Mouse (Mus musculus) adrenal gland, adult (tissue): Measurements from ENCODE around the gene Snx5.
A peak's percentile ranks its signal among the peaks of the same experiment; 100 is the strongest.

Experiments
- DNase-seq, 2 experiments: peaks; one replicate each; pipeline ENCODE4 v3.0.0; 2022 to 2023; ENCODE audit warnings: low spot score in 1 of 2; ENCODE audit not compliant: inconsistent age in 2 of 2

Snx5 gene

DNA sequence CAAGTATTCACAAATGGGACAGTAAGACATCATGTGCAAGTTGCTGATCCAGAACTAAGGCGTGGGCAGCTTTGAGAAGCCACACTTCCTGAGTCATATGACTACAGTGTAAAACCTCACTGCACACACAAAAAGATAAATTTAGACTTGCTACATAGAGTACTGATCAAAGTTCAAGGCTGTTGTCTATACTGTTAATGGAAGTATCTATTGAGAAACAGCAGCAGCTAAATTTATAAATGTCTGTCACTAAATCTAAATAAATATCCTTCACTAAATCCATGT, 3.0 kb downstream of the Snx5 start:
- DNase-seq = no peak

GRCm38 (mm10) chr2:144267004-144267730, 3.5 kb downstream of the Snx5 start:
- no peak for DNase-seq

- DNase-seq = peak in 1 of 2 experiments; percentile 62
These were observed 4.6 kb downstream of the Snx5 start for GRCm38 (mm10) chr2:144265916-144266683.

- DNase-seq = no peak
These were observed 5.6 kb downstream of the Snx5 start for GRCm38 (mm10) chr2:144265120-144265488.

DNA sequence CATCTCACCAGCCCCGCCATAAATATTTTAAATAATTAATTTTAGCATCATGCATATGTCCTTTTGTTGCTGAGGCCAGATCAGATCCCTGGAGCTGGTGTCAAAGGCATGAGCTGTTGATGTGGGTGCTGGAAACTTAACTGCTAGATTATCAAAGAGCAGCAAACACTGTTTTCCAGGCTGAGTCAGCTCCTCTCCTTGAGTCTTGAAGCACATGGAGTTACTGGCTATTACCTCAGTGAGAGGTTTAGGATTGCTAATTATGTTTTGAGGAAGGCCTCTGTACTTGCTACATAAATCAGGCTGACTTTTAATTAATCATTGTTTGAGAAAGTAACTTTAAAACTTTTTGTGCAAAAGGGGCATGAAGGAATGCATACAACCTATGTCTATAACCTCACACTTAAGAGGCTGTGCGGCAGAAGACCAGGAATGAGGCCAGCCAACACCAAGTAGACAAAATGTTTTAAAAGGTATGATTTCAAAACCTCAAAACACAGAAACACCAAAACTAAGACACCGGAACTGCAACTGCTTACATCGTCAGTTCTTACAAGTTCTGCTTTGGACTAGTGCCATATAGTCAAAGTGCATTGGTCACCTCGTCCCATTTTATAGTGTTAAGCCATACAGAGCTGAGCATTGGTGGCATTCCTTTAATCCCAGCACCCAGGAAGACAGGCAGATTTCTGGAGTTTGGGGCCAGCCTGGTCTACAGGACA, 6.1 kb downstream of the Snx5 start:
- DNase-seq = peak in 1 of 2 experiments; percentile 62

- DNase-seq = peak in 1 of 2 experiments; percentile 44
These were observed 7.9 kb downstream of the Snx5 start for GRCm38 (mm10) chr2:144262837-144263236.

GRCm38 (mm10) chr2:144250111-144250510, 20.6 kb downstream of the Snx5 start:
- DNase-seq = no peak

- peak in 1 of 2 experiments; percentile 53 for DNase-seq
These were observed 21.9 kb downstream of the Snx5 start for GRCm38 (mm10) chr2:144248613-144249376.

DNA sequence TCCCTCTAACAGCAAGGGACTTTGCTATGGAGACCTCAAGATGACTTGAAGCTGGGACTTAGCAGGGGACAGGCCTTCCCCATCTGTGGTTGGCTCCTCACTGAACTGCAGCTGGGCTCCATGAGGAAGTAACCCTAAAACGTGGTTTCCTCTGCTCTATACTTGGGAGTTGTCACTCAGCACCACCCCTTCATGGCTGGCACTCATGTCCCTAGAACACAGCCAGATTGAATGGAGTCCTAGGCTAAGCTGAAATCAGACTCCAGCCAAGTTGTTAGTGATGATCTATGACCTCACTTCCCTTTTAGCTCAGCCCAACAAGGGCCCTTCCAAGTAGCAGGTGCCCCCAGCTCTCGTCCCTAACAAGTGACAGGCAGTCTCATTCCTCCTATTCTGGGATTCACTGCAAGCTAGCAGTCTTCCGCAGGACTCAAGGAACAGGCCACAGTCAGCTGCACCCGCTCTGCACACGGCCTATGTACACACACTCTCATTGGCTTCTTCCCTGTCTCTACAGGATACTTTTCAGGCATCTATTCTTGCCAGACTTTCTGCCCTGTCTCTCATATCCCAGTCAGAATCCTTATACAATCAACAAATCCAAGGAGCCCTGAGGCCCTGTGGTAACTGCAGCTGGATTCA, 23.2 kb downstream of the Snx5 start:
- no peak for DNase-seq

- no peak for DNase-seq
These were observed 24.4 kb downstream of the Snx5 start for GRCm38 (mm10) chr2:144246270-144246669.

- DNase-seq = peak; percentile 29 to 64
These were observed 25.2 kb downstream of the Snx5 start for GRCm38 (mm10) chr2:144245464-144245863.

DNA sequence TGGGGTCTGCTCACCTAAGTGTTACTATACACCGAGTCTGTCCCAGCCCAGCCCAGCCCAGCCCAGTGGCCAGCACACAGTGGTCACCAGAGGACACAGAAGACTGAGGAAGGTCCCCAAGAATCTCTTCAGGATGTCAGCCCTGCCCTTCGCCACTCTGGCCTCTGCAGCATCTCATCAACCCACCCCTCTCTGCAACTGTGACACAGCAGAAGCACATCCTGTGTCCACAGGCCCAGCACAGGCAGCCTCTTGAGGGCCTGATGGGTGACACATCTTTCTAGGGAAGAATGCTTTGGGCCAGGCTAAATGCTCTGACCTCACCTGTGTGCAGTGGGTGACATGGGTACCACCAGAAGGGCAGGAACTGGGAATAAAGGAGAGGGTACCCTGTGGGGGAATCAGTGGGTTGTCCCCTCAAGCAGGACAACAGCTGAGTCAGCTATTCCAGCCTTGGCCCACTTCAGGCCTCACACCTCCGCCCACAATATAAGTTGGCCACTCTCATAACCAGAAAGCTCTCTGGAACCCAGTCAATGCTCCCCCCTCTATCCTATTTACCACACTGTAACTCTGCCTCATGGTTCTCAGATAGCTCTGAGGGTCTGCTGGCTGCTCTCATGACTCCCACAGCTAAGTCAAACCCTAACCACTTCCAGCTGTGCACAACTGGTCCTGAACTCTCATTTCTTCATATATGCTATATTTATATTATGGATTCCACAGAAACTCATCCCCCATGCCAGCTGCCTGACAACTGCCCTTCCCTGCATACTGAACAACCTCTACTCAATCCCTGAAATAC, 30.4 kb downstream of the Snx5 start:
- no peak for DNase-seq

- no peak for DNase-seq
These were observed 31.4 kb downstream of the Snx5 start for GRCm38 (mm10) chr2:144239318-144239717.

- DNase-seq = no peak
These were observed 32.4 kb downstream of the Snx5 start for GRCm38 (mm10) chr2:144238341-144238740.

GRCm38 (mm10) chr2:144236791-144237584, 33.7 kb downstream of the Snx5 start:
- no peak for DNase-seq

DNA sequence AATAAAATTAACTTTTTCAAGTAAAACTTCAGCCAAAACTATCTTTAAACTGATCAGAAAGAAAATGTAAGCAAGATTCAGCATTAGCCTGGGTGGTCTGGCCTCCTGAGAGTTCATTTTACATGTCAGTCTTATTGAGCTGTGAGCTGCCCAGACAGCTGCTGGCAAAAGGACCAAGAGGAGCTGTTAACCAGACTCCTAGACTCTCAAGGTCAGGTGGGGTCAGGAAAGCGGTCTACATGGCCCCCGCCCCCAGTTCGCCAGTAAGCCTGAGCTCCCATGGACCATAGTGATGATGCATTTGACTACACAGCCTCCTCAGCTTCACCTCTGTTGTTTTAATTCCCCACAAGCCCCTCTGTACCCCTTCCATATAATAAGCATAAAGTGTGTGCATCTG, 34.9 kb downstream of the Snx5 start:
- no peak for DNase-seq

DNA sequence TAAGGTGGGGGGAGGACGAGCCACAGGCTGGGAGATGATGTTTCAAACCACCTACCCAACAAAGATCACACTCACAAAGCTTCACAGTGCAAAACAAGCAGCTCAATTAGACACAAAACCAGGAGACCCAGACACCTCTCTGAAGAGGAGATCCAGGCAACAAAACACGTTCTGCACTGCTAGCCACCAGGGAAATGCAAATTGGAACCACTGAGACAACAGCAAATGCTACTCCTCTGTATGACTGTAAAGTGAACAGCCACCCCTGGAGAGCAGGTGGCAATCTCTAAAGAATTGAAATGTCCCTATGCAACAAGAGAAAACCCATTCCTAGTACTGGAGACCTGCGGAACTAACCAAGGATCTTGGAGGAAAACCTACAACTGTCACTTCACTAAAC, 37.2 kb downstream of the Snx5 start:
- no peak for DNase-seq

GRCm38 (mm10) chr2:144231115-144231514, 39.6 kb downstream of the Snx5 start:
- no peak for DNase-seq

GRCm38 (mm10) chr2:144230498-144230897, 40.2 kb downstream of the Snx5 start:
- no peak for DNase-seq
